Mouse (Mus musculus) megakaryocyte, embryonic 14.5 days (primary cell): ENCODE results near the gene Dennd1a.

Experiments used
- FLI1 ChIP-seq: IDR thresholded peaks from 2 replicates; pipeline ENCODE4 v1.6.1; 2012; ENCODE audit warnings: low read length, inconsistent platforms, mixed read lengths
- GATA1 ChIP-seq: IDR thresholded peaks from 3 replicates; pipeline ENCODE4 v1.6.1; 2012; ENCODE audit warnings: mixed read lengths, low read length, inconsistent platforms, borderline replicate concordance

DNA sequence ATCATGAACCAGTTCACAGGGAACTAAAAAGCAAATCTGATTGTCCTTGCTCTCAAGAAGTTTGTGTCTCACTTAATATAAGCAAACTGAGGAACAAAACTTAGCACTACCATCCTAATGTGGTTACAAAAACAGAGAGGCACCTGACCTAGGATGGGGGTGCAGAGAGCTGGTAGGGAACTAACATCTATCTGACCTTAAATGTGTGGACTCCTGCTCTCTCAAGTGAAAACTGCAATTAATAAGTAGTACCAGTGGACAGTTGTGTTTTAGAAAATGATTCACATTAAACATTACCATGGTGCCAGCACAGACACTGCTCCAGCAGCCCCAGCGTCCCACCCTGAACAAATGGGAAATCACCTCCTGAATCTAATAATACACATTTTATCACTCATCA is 3.2 kb downstream of the Dennd1a start:
- no peak for TF ChIP-seq GATA1
- no peak for TF ChIP-seq FLI1
